Mouse (Mus musculus): ENCODE results near the gene Olfr1359. TPM values are rescaled to one million over a fixed set of nuclear protein-coding genes. Genes with fewer than 3 reads are reported as not detected.
"Not testable (repeated sequence)": the region's sequence is repeated elsewhere in the genome, so short reads cannot be mapped to it uniquely, and the experiment has no call there.

Olfr1359 gene
- polyA plus RNA-seq, 1 experiment from 2014 or later, result not detected

DNA sequence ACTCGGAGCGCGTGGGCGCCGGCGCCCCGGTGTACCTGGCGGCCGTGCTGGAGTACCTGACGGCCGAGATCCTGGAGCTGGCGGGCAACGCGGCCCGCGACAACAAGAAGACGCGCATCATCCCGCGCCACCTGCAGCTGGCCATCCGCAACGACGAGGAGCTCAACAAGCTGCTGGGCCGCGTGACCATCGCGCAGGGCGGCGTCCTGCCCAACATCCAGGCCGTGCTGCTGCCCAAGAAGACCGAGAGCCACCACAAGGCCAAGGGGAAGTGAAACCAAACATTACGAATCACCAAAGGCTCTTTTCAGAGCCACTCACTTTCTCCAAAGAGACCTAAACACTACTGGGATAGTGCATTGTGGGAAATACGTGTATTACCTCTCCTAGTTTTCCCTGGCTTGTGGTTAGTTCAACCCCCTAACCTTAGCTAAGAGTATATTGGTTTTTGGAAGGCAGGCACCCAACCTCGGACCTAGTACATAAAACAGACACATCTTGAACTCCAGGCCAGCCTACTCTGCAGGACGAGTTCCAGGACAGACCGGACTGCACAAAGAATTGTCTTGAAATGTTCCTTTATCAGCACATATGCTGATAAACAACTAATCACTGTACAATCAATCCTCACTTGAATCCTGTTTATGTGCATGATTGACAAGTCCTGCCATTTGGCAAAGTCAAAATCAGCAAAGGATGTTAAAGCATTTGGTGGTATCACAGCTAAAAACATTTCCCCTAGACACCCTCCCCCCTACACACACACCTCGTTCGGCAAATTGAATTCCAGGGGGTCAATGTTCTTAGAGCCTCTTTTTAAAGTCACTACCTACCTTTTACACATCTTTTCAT is 18.9 kb downstream of the Olfr1359 start:
- H3K36me3 ChIP-seq; H3K27me3 ChIP-seq; ATAC-seq (ENCODE audit: insufficient number of reproducible peaks, insufficient read depth, low FRiP score, low TSS enrichment); H3K9me3 ChIP-seq: not testable (repeated sequence)
- Histone ChIP-seq H3K4me3 (peak overlapping the region; percentile 49), H3K4me2 (replicated peaks) (peak overlapping the region; percentile 85), H3K9ac (peak overlapping the region; percentile 65), H3K27ac (peak overlapping the region; percentile 98), H3K4me1 (peaks cover 26% of the 10 kb centered on the region)
- under 1% methylated on average over 13 of the region's 38 CpGs for WGBS

- ATAC-seq (ENCODE audit: insufficient number of reproducible peaks, insufficient read depth, low FRiP score, low TSS enrichment), result peak; percentile 36; the same call in 1 of the 2 replicates
- H3K9ac ChIP-seq, result peak within 1 kb of the TSS; percentile 72
- not testable (repeated sequence) for H3K36me3 ChIP-seq, H3K9me3 ChIP-seq, H3K27me3 ChIP-seq
- peak within 1 kb of the TSS; percentile 98 for H3K27ac ChIP-seq
- under 1% methylated on average over 26 of the region's 56 CpGs for WGBS
- peak within 1 kb of the TSS; percentile 85 for H3K4me2 ChIP-seq (replicated peaks)
- H3K4me1 ChIP-seq, result peaks cover 28% of the 10 kb centered on the region
- H3K4me3 ChIP-seq, result peak within 1 kb of the TSS; percentile 49
Observed at GRCm38 (mm10) chr13:21717397-21718357, 19.8 kb downstream of the Olfr1359 start, which contains the start of gene Hist1h3h. Gene Hist1h3h, plus strand, starts transcription at chr13:21717659.

GRCm38 (mm10) chr13:21718381-21719080 is 20.6 kb downstream of the Olfr1359 start:
- Histone ChIP-seq H3K9ac (peak overlapping the region; percentile 72), H3K27me3 (no peaks in the 10 kb centered on the region), H3K36me3 (no peaks in the 10 kb centered on the region), H3K27ac (peak overlapping the region; percentile 90), H3K4me1 (peaks cover 32% of the 10 kb centered on the region), H3K4me2 (replicated peaks) (peak overlapping the region; percentile 64), H3K4me3 (peak overlapping the region; percentile 47), H3K9me3 (no peaks in the 10 kb centered on the region)
- ATAC-seq (ENCODE audit: insufficient number of reproducible peaks, insufficient read depth, low FRiP score, low TSS enrichment), result no peak
- 50% methylated on average over 4 of the region's 4 CpGs for WGBS

DNA sequence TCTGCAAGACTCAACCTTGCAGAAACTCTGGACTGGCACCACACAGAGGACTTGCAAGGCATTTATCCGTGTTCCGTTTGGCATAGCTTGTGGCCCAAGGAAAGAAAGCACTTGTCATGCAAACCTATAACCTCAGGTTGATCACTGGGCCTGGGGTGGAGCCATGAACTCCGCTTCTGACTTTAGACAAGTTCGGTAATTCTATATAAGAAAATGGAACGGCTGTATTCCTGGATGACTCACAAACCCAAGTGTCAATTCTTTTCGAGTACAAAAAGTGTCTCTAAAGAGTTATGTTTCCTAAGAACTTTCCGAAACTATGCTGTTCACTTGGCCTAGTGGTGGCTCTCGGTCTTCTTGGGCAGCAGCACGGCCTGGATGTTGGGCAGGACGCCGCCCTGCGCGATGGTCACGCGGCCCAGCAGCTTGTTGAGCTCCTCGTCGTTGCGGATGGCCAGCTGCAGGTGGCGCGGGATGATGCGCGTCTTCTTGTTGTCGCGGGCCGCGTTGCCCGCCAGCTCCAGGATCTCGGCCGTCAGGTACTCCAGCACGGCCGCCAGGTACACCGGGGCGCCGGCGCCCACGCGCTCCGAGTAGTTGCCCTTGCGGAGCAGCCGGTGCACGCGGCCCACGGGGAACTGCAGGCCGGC is 23.3 kb downstream of the Olfr1359 start:
- ATAC-seq (ENCODE audit: insufficient number of reproducible peaks, insufficient read depth, low FRiP score, low TSS enrichment); H3K27me3 ChIP-seq; H3K9me3 ChIP-seq; H3K36me3 ChIP-seq: not testable (repeated sequence)
- Histone ChIP-seq H3K9ac (peak overlapping the region; percentile 54), H3K27ac (peak overlapping the region; percentile 91), H3K4me2 (replicated peaks) (peak overlapping the region; percentile 61), H3K4me1 (peaks cover 25% of the 10 kb centered on the region), H3K4me3 (peak overlapping the region; percentile 38)
- 2% methylated on average over 21 of the region's 44 CpGs for WGBS

GRCm38 (mm10) chr13:21721757-21722372 is 24.0 kb downstream of the Olfr1359 start, which contains the start of gene Hist1h2bm:
Gene Hist1h2bm, plus strand, starts transcription at chr13:21722044.
- H3K27me3 ChIP-seq, H3K36me3 ChIP-seq, H3K9me3 ChIP-seq: not testable (repeated sequence)
- ATAC-seq (ENCODE audit: insufficient number of reproducible peaks, insufficient read depth, low FRiP score, low TSS enrichment), result peak; percentile 95
- Histone ChIP-seq H3K4me2 (replicated peaks) (peak within 1 kb of the TSS; percentile 61), H3K4me3 (peak within 1 kb of the TSS; percentile 38), H3K9ac (peak within 1 kb of the TSS; percentile 54), H3K4me1 (peaks cover 25% of the 10 kb centered on the region), H3K27ac (peak within 1 kb of the TSS; percentile 91)
- under 1% methylated on average over 37 of the region's 37 CpGs for WGBS

DNA sequence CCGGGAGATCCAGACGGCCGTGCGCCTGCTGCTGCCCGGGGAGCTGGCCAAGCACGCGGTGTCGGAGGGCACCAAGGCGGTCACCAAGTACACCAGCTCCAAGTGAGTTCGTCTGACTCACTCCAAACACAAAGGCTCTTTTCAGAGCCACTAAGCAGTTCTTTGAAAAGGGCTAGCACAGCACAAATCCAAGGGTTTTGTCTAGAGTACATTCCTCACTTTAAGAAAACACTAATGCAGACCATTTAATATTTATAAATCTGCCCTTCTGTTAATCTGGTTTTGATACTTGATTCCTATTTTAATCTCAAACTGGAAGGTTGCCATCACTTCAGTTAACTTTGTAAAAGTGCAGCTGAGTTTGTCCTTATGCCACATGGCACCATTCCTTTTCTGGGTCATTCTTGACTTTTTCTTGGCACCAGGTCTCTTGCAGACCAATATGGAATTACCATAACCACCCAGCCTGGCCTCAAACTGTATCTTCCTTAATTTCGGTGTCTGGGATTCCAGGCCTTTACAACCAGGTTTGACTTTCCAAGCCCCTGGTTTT is 24.5 kb downstream of the Olfr1359 start:
- H3K27me3 ChIP-seq, result no peaks in the 10 kb centered on the region
- peak overlapping the region; percentile 35 for H3K4me3 ChIP-seq
- H3K9ac ChIP-seq, result peak overlapping the region; percentile 53
- H3K9me3 ChIP-seq, result no peaks in the 10 kb centered on the region
- H3K4me1 ChIP-seq, result peaks cover 25% of the 10 kb centered on the region
- H3K27ac ChIP-seq, result peak overlapping the region; percentile 89
- H3K36me3 ChIP-seq, result no peaks in the 10 kb centered on the region
- WGBS, result 2% methylated on average over 11 of the region's 11 CpGs
- no peak for ATAC-seq (ENCODE audit: insufficient number of reproducible peaks, insufficient read depth, low FRiP score, low TSS enrichment)
- H3K4me2 ChIP-seq (replicated peaks), result peak overlapping the region; percentile 61

DNA sequence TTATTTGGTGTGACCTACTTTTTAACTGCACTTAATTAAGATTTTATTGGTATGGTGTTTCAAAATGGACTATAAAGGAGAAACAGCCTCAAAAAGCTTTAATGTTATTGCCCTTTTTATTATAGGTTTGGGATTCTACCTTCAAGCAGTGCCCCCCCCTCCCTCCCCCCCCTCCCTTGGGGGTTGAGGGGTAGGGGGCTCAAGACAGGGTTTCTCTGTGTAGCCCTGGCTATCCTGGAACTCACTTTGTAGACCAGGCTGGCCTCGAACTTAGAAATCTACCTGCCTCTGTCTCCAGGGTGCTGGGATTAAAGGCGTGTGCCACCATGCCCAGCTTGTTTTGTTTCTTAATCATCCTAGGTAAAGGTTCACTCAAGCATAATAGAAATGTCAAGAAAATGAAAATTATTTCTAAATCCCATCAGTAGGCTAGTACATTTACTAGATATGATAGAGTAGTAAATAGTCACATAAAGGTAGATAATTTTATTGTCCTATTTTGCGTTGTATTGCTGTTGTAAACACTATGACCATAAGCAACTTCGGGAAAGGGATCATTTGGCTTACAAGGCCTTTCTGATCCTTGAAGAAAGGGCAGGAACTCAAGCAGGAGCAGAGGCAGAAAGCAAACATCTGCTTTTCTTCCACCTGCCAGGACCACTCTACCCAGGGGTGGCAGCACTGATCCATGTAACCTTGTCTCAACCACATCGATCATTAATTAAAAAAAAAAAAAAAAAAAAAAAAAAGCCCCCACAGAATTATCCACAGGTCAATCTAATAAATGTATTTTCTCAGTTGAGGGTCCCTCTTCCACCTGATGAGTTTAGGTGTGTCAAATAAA is 25.3 kb downstream of the Olfr1359 start:
- Histone ChIP-seq H3K4me3 (peak overlapping the region; percentile 35; the same call in 1 of the 2 replicates), H3K9me3 (no peaks in the 10 kb centered on the region), H3K9ac (no peak overlapping the region), H3K4me1 (peaks cover 22% of the 10 kb centered on the region), H3K27ac (peak overlapping the region; percentile 89; the same call in 1 of the 2 replicates), H3K27me3 (no peaks in the 10 kb centered on the region), H3K36me3 (no peaks in the 10 kb centered on the region), H3K4me2 (replicated peaks) (peak overlapping the region; percentile 61)
- ATAC-seq (ENCODE audit: insufficient number of reproducible peaks, insufficient read depth, low FRiP score, low TSS enrichment), result no peak
- 24% methylated on average over 5 of the region's 5 CpGs for WGBS

GRCm38 (mm10) chr13:21727948-21728572 is 30.1 kb downstream of the Olfr1359 start:
- Histone ChIP-seq H3K27ac (no peak overlapping the region), H3K4me2 (replicated peaks) (no peak overlapping the region), H3K9me3 (no peaks in the 10 kb centered on the region), H3K4me1 (peaks cover under 1% of the 10 kb centered on the region; the same call in 1 of the 2 replicates), H3K27me3 (no peaks in the 10 kb centered on the region), H3K4me3 (no peak overlapping the region), H3K36me3 (no peaks in the 10 kb centered on the region), H3K9ac (no peak overlapping the region)
- 30% methylated on average over 11 of the region's 11 CpGs for WGBS
- no peak for ATAC-seq (ENCODE audit: insufficient number of reproducible peaks, insufficient read depth, low FRiP score, low TSS enrichment)

DNA sequence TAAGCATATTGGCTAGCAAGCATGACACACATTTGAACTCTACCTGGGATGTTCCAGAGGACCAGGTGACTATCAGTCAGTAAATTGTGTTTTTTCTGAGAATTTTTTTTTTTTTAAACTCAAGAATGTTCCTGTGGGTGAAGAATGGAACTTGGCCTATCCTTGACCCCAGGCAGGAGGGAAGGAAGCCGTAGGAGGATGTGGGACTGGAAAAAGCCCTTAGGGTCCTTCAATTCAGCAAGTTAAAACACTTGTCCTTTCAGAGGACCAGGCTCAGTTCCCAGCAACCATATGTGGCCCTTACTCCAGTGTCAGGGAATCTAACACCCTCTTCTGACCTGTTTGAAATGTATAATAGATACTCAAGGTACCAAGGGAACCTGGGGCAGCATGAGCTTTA is 31.6 kb downstream of the Olfr1359 start:
- no peak for ATAC-seq (ENCODE audit: insufficient number of reproducible peaks, insufficient read depth, low FRiP score, low TSS enrichment)
- H3K9me3 ChIP-seq, result no peaks in the 10 kb centered on the region
- no peak overlapping the region for H3K4me2 ChIP-seq (replicated peaks)
- no peak overlapping the region for H3K9ac ChIP-seq
- H3K4me3 ChIP-seq, result no peak overlapping the region
- peaks cover 6% of the 10 kb centered on the region; the same call in 1 of the 2 replicates for H3K4me1 ChIP-seq
- H3K27me3 ChIP-seq, result no peaks in the 10 kb centered on the region
- H3K36me3 ChIP-seq, result no peaks in the 10 kb centered on the region
- WGBS, result 25% methylated on average over 1 of the region's 1 CpGs
- no peak overlapping the region for H3K27ac ChIP-seq

All from embryonic facial prominence, embryonic 12.5 days (tissue).